Comparison of ENCODE assay signal across 10 mouse cellular contexts in the genomic region with DNA sequence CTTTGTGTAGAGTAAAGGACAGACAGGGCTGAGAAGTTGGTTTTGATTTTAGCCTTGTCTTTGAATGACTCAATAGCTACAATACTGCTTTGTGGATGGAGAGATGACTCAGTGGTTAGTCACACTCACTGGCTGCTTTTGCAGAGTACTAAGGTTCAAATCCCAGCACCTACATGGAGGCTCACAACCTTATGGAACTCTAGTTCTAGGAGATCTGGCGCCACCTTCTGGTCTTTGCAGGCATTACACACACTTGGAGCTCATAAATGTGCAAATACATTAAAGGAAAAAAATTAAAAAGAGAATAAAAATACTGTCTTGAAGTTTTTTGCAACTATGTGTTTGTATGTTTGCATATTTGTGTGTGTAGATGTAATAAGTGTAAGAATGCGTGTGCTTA. TPM values are rescaled to one million over a fixed set of nuclear protein-coding genes. Genes with fewer than 3 reads are reported as not detected.
DNase-seq lines count a peak whose midpoint lies in the region; ATAC-seq and TF ChIP-seq lines count a peak whose summit lies in the region.
"Had no signal": no experiment of that assay in that cellular context is flagged by ENCODE, and none has a peak within 500 bp of the region (broad histone marks: within the 10 kb centered on the region; RNA-seq: fewer than 3 reads in every experiment).

No protein-coding gene starts in this region.

- H3K9me3 ChIP-seq in liver, embryonic 14.5 days (ENCODE audit: control insufficient read depth, low read length), result peaks cover 2% of the 10 kb centered on the region; the same call in 1 of the 2 replicates
- peaks cover 4% of the 10 kb centered on the region; the same call in 1 of the 2 replicates for H3K9me3 ChIP-seq in hindbrain, embryonic 14.5 days (ENCODE audit: control insufficient read depth, low read length)
- peaks cover 7% of the 10 kb centered on the region; the same call in 1 of the 2 replicates for H3K9me3 ChIP-seq in forebrain, embryonic 13.5 days (replicated peaks)
- H3K9me3 ChIP-seq: hindbrain, embryonic 15.5 days had no signal

- H3K27ac ChIP-seq in liver, embryonic 14.5 days, result no peak overlapping the region
- H3K27ac ChIP-seq in hindbrain, embryonic 14.5 days, result no peak overlapping the region
- H3K27ac ChIP-seq in forebrain, embryonic 13.5 days, result no peak overlapping the region
- H3K27ac ChIP-seq: hindbrain, embryonic 15.5 days; neural tube, embryonic 12.5 days had no signal

- WGBS in liver, embryonic 14.5 days (ENCODE audit: insufficient replicate concordance), result 60% methylated on average over 2 of the region's 2 CpGs
- WGBS in hindbrain, embryonic 14.5 days, result 71% methylated on average over 2 of the region's 2 CpGs
- 67% methylated on average over 2 of the region's 2 CpGs for WGBS in forebrain, embryonic 13.5 days

- peak; percentile 77 for TF ChIP-seq CTCF in liver, embryonic 14.5 days (IDR thresholded peaks at IDR 0.05; ENCODE audit: low read depth)

- peaks cover 0 to 3% of the 10 kb centered on the region in 2 experiments; a peak in 1 of 4 replicates for H3K4me1 ChIP-seq in liver, embryonic 14.5 days (replicated peaks; ENCODE audit: control insufficient read depth in 2 of 2, insufficient read depth in 2 of 2, low read length in 1 of 2)
- no peaks in the 10 kb centered on the region for H3K4me1 ChIP-seq in hindbrain, embryonic 14.5 days (replicated peaks; ENCODE audit: control insufficient read depth, insufficient read depth, low read length)
- H3K4me1 ChIP-seq in forebrain, embryonic 13.5 days, result 0 out of 2 replicates have a peak, but pooled peaks cover 3% of the 10 kb centered on the region
- H3K4me1 ChIP-seq: hindbrain, embryonic 15.5 days; neural tube, embryonic 12.5 days had no signal

- no peaks in the 10 kb centered on the region for H3K27me3 ChIP-seq in liver, embryonic 14.5 days (ENCODE audit: control insufficient read depth, insufficient read depth, low read length)
- H3K27me3 ChIP-seq in hindbrain, embryonic 14.5 days (ENCODE audit: control insufficient read depth, insufficient read depth, low read length), result no peaks in the 10 kb centered on the region
- H3K27me3 ChIP-seq in forebrain, embryonic 13.5 days, result no peaks in the 10 kb centered on the region
- H3K27me3 ChIP-seq: hindbrain, embryonic 15.5 days; neural tube, embryonic 12.5 days had no signal

- no peak for TF ChIP-seq EP300 in liver, embryonic 14.5 days (IDR thresholded peaks at IDR 0.05; ENCODE audit: low read depth)

- H3K36me3 ChIP-seq in liver, embryonic 14.5 days (replicated peaks; ENCODE audit: control insufficient read depth, insufficient read depth, low read depth), result peaks cover 31% of the 10 kb centered on the region
- H3K36me3 ChIP-seq in hindbrain, embryonic 14.5 days (replicated peaks; ENCODE audit: control insufficient read depth, insufficient read depth), result peaks cover 51% of the 10 kb centered on the region
- peaks cover 53% of the 10 kb centered on the region for H3K36me3 ChIP-seq in forebrain, embryonic 13.5 days (ENCODE audit: poor library complexity, severe bottlenecking)

- H3K9ac ChIP-seq in liver, embryonic 14.5 days (replicated peaks), result no peak overlapping the region
- H3K9ac ChIP-seq in hindbrain, embryonic 14.5 days, result no peak overlapping the region
- H3K9ac ChIP-seq in forebrain, embryonic 13.5 days, result no peak overlapping the region
- H3K9ac ChIP-seq: hindbrain, embryonic 15.5 days; neural tube, embryonic 12.5 days had no signal

- DNase-seq in embryo, embryonic 10 days (ENCODE audit: low spot score), result peak; percentile 22
- no peak for DNase-seq in embryo, embryonic 9.5 days (ENCODE audit: extremely low spot score)
- peak; percentile 40 for DNase-seq in right cerebral cortex, postnatal 14 days
- no peak for DNase-seq in right cerebral cortex, adult 2 months (ENCODE audit: low spot score in 2 of 2)
- DNase-seq in liver, embryonic 14.5 days (ENCODE audit: low read depth in 3 of 3, low spot score in 3 of 3), result peak in 2 of 3 experiments; percentile 39 to 50
- DNase-seq in thymus, postnatal 25 days, result peak; percentile 73
- DNase-seq in hindbrain, embryonic 14.5 days (ENCODE audit: low spot score), result no peak

- no peak overlapping the region for H3K4me2 ChIP-seq in liver, embryonic 14.5 days (ENCODE audit: low read depth)
- H3K4me2 ChIP-seq in hindbrain, embryonic 14.5 days (replicated peaks), result no peak overlapping the region
- no peak overlapping the region for H3K4me2 ChIP-seq in forebrain, embryonic 13.5 days
- H3K4me2 ChIP-seq: hindbrain, embryonic 15.5 days; neural tube, embryonic 12.5 days had no signal

- H3K4me3 ChIP-seq in liver, embryonic 14.5 days (ENCODE audit: insufficient read depth in 1 of 2, low read depth in 2 of 2, low read length in 2 of 2), result no peak overlapping the region
- H3K4me3 ChIP-seq in hindbrain, embryonic 14.5 days (replicated peaks; ENCODE audit: low read length), result no peak overlapping the region
- no peak overlapping the region for H3K4me3 ChIP-seq in forebrain, embryonic 13.5 days
- H3K4me3 ChIP-seq: hindbrain, embryonic 15.5 days; neural tube, embryonic 12.5 days had no signal

- peak; percentile 18; the same call in 1 of the 2 replicates for ATAC-seq in liver, embryonic 14.5 days (ENCODE audit: insufficient read depth)
- ATAC-seq in hindbrain, embryonic 14.5 days (ENCODE audit: low FRiP score), result no peak
- ATAC-seq in forebrain, embryonic 13.5 days, result no peak

RNA-seq across cellular contexts. Expression of a gene that starts 39.9 kb away (rescaled TPM):
- 7.8 and 11.6 TPM in 2 replicates for polyA plus RNA-seq in liver, embryonic 14.5 days (2012; rRNA removed)
- 21.5 and 23.2 TPM in 2 replicates for polyA plus RNA-seq in liver, embryonic 14.5 days (2014; fragmentation: Nextera tagmentation; extraction: Ambion mirVana)
- 0.09 TPM in 1 of 2 replicates, not detected in the other for polyA plus RNA-seq in hindbrain, embryonic 14.5 days (2014; fragmentation: Nextera tagmentation; extraction: Ambion mirVana)
- polyA plus RNA-seq in forebrain, embryonic 13.5 days (2015; fragmentation: Nextera tagmentation; extraction: Ambion mirVana), result 0.06 and 0.08 TPM in 2 replicates
- polyA plus RNA-seq: hindbrain, embryonic 15.5 days had no signal

RNA-seq across cellular contexts. Expression of a gene that starts 41.4 kb away (rescaled TPM):
- polyA plus RNA-seq in liver, embryonic 14.5 days (2012; rRNA removed), result 13.5 and 18.0 TPM in 2 replicates
- polyA plus RNA-seq in liver, embryonic 14.5 days (2014; fragmentation: Nextera tagmentation; extraction: Ambion mirVana), result 56.1 and 61.8 TPM in 2 replicates
- 92.5 and 102 TPM in 2 replicates for polyA plus RNA-seq in hindbrain, embryonic 14.5 days (2014; fragmentation: Nextera tagmentation; extraction: Ambion mirVana)
- polyA plus RNA-seq in forebrain, embryonic 13.5 days (2015; fragmentation: Nextera tagmentation; extraction: Ambion mirVana), result 108 and 120 TPM in 2 replicates

Comparison
In these comparisons a context has a peak if more than half of its experiments do, and no peak if none do; other contexts are left out.
1. DNase-seq: peak in embryo, embryonic 10 days (single experiment), right cerebral cortex, postnatal 14 days (single experiment), liver, embryonic 14.5 days (2 of 3) and thymus, postnatal 25 days (single experiment); none in embryo, embryonic 9.5 days (single experiment), right cerebral cortex, adult 2 months (0 of 2) and hindbrain, embryonic 14.5 days (single experiment).